In the genomic region with DNA sequence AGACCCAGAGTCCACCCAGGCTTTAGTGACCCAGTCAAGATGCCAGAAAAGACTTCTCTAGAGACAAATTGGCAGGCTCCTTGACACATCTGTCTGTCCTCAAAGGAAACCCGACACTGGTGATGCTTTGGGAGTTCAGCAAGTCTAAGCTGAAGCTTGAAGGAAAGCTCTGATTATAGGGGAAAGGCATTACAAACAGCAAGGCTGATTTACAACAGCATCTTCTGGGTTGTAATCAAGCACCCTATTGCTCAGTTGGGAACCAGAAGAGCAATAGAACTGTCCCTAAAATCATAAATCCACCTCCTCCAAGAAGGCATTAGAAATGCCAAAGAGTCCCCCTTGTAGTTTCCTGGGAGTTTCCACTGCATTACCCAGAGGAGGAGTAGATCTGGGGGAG, we compare ENCODE assay signal across 35 mouse cellular contexts. TPM values are rescaled to one million over a fixed set of nuclear protein-coding genes. Genes with fewer than 3 reads are reported as not detected.
DNase-seq lines count a peak whose midpoint lies in the region; ATAC-seq and TF ChIP-seq lines count a peak whose summit lies in the region.
"Had no signal": no experiment of that assay in that cellular context is flagged by ENCODE, and none has a peak within 500 bp of the region (broad histone marks: within the 10 kb centered on the region; RNA-seq: fewer than 3 reads in every experiment).

No protein-coding gene starts in this region.

- TF ChIP-seq CTCF in kidney, postnatal 0 days (IDR thresholded peaks at IDR 0.05; ENCODE audit: low read depth), result no peak

- H3K9me3 ChIP-seq in embryonic facial prominence, embryonic 15.5 days (replicated peaks), result no peaks in the 10 kb centered on the region
- H3K9me3 ChIP-seq in embryonic facial prominence, embryonic 10.5 days, result no peaks in the 10 kb centered on the region
- H3K9me3 ChIP-seq in heart, embryonic 12.5 days (replicated peaks), result no peaks in the 10 kb centered on the region
- H3K9me3 ChIP-seq in kidney, postnatal 0 days (replicated peaks; ENCODE audit: low read length), result no peaks in the 10 kb centered on the region
- H3K9me3 ChIP-seq: forebrain, embryonic 12.5 days; heart, embryonic 13.5 days; hindbrain, embryonic 10.5 days; hindbrain, embryonic 15.5 days; midbrain, embryonic 15.5 days; neural tube, embryonic 15.5 days; stomach, embryonic 15.5 days had no signal

- WGBS in embryonic facial prominence, embryonic 15.5 days, result 16% methylated on average over 1 of the region's 1 CpGs
- WGBS in embryonic facial prominence, embryonic 10.5 days, result 49% methylated on average over 1 of the region's 1 CpGs
- WGBS in heart, embryonic 12.5 days, result 16% methylated on average over 1 of the region's 1 CpGs
- 6% methylated on average over 1 of the region's 1 CpGs for whole genome bisulfite sequencing in kidney, postnatal 0 days

- H3K4me1 ChIP-seq in embryonic facial prominence, embryonic 15.5 days, result peaks cover 4% of the 10 kb centered on the region; the same call in 1 of the 2 replicates
- H3K4me1 ChIP-seq in embryonic facial prominence, embryonic 10.5 days, result peaks cover 7% of the 10 kb centered on the region; the same call in 1 of the 2 replicates
- H3K4me1 ChIP-seq in heart, embryonic 12.5 days (replicated peaks), result no peaks in the 10 kb centered on the region
- H3K4me1 ChIP-seq in kidney, postnatal 0 days (replicated peaks; ENCODE audit: insufficient read depth, low read length), result no peaks in the 10 kb centered on the region
- H3K4me1 ChIP-seq: forebrain, embryonic 12.5 days; heart, embryonic 13.5 days; hindbrain, embryonic 15.5 days; midbrain, embryonic 15.5 days; neural tube, embryonic 15.5 days; stomach, embryonic 15.5 days had no signal

- DNase-seq in embryonic facial prominence, embryonic 10.5 days (ENCODE audit: low spot score), result no peak
- DNase-seq in heart, adult 18-20 months, result peak; percentile 23 to 34
- DNase-seq in kidney, postnatal 0 days (ENCODE audit: low spot score), result peak; percentile 88
- DNase-seq in kidney, postnatal 10 days, result no peak
- DNase-seq in adipocyte (ENCODE audit: low spot score), result peak; percentile 62
- DNase-seq: adrenal gland, adult 8-10 months; cerebellum, adult 2 months; cerebellum, postnatal 14 days; forebrain, postnatal 0 days; heart, postnatal 10 days; kidney, adult 2 months; layer of hippocampus, postnatal 36 days; left cerebral cortex, postnatal 4 days; liver; lung, adult 2 months; lung, postnatal 10 days; retina, postnatal 1 day; right cerebral cortex, postnatal 14 days had no signal

- no peak overlapping the region for H3K4me3 ChIP-seq in embryonic facial prominence, embryonic 15.5 days (replicated peaks)
- no peak overlapping the region for H3K4me3 ChIP-seq in embryonic facial prominence, embryonic 10.5 days
- no peak overlapping the region for H3K4me3 ChIP-seq in heart, embryonic 12.5 days
- no peak overlapping the region for H3K4me3 ChIP-seq in kidney, postnatal 0 days (replicated peaks; ENCODE audit: low read depth, low read length)
- H3K4me3 ChIP-seq: forebrain, embryonic 12.5 days; heart, embryonic 13.5 days; hindbrain, embryonic 10.5 days; hindbrain, embryonic 15.5 days; midbrain, embryonic 15.5 days; neural tube, embryonic 15.5 days; stomach, embryonic 15.5 days had no signal

- ATAC-seq in embryonic facial prominence, embryonic 15.5 days (ENCODE audit: insufficient number of reproducible peaks, low FRiP score, low TSS enrichment, low read depth), result no peak
- ATAC-seq in heart, embryonic 12.5 days (ENCODE audit: insufficient number of reproducible peaks, low FRiP score), result no peak
- ATAC-seq in kidney, postnatal 0 days (replicated peaks; ENCODE audit: low FRiP score, low read depth), result peak; percentile 69
- no peak for ATAC-seq in CD4-positive, CD25-positive, alpha-beta regulatory T cell, adult 4 months
- ATAC-seq: forebrain, postnatal 0 days; midbrain, embryonic 15.5 days had no signal

- no peak overlapping the region for H3K4me2 ChIP-seq in embryonic facial prominence, embryonic 15.5 days (replicated peaks)
- H3K4me2 ChIP-seq in heart, embryonic 12.5 days, result no peak overlapping the region
- H3K4me2 ChIP-seq in kidney, postnatal 0 days (ENCODE audit: low read length), result no peak overlapping the region
- H3K4me2 ChIP-seq: forebrain, embryonic 12.5 days; heart, embryonic 13.5 days; hindbrain, embryonic 15.5 days; midbrain, embryonic 15.5 days; neural tube, embryonic 15.5 days; stomach, embryonic 15.5 days had no signal

- no peaks in the 10 kb centered on the region for H3K27me3 ChIP-seq in embryonic facial prominence, embryonic 15.5 days
- no peaks in the 10 kb centered on the region for H3K27me3 ChIP-seq in embryonic facial prominence, embryonic 10.5 days (replicated peaks; ENCODE audit: low read depth, poor library complexity, severe bottlenecking)
- H3K27me3 ChIP-seq in heart, embryonic 12.5 days (replicated peaks), result no peaks in the 10 kb centered on the region
- H3K27me3 ChIP-seq in kidney, postnatal 0 days (ENCODE audit: insufficient read depth, low read length), result no peaks in the 10 kb centered on the region
- H3K27me3 ChIP-seq: forebrain, embryonic 12.5 days; heart, embryonic 13.5 days; hindbrain, embryonic 15.5 days; midbrain, embryonic 15.5 days; neural tube, embryonic 15.5 days; stomach, embryonic 15.5 days had no signal

- H3K9ac ChIP-seq in embryonic facial prominence, embryonic 15.5 days, result no peak overlapping the region
- no peak overlapping the region for H3K9ac ChIP-seq in heart, embryonic 12.5 days
- no peak overlapping the region for H3K9ac ChIP-seq in kidney, postnatal 0 days (ENCODE audit: low read depth, low read length)
- H3K9ac ChIP-seq: forebrain, embryonic 12.5 days; forebrain, postnatal 0 days; heart, embryonic 13.5 days; hindbrain, embryonic 15.5 days; liver, embryonic 14.5 days; midbrain, embryonic 15.5 days; neural tube, embryonic 15.5 days; stomach, embryonic 15.5 days had no signal

- 0 out of 2 replicates have a peak overlapping the region, but pooled peaks have one; percentile 17 for H3K27ac ChIP-seq in embryonic facial prominence, embryonic 15.5 days (replicated peaks)
- H3K27ac ChIP-seq in embryonic facial prominence, embryonic 10.5 days (replicated peaks), result no peak overlapping the region
- H3K27ac ChIP-seq in heart, embryonic 12.5 days (ENCODE audit: poor library complexity, severe bottlenecking), result no peak overlapping the region
- no peak overlapping the region for H3K27ac ChIP-seq in kidney, postnatal 0 days
- H3K27ac ChIP-seq: forebrain, embryonic 12.5 days; heart, embryonic 13.5 days; hindbrain, embryonic 10.5 days; hindbrain, embryonic 15.5 days; liver, embryonic 14.5 days; macrophage; midbrain, embryonic 15.5 days; neural tube, embryonic 15.5 days; stomach, embryonic 15.5 days had no signal

- H3K36me3 ChIP-seq in embryonic facial prominence, embryonic 15.5 days, result no peaks in the 10 kb centered on the region
- no peaks in the 10 kb centered on the region for H3K36me3 ChIP-seq in embryonic facial prominence, embryonic 10.5 days (replicated peaks)
- no peaks in the 10 kb centered on the region for H3K36me3 ChIP-seq in heart, embryonic 12.5 days
- H3K36me3 ChIP-seq in kidney, postnatal 0 days (ENCODE audit: insufficient read depth, low read length), result no peaks in the 10 kb centered on the region
- H3K36me3 ChIP-seq: forebrain, embryonic 12.5 days; heart, embryonic 13.5 days; hindbrain, embryonic 10.5 days; hindbrain, embryonic 15.5 days; midbrain, embryonic 15.5 days; neural tube, embryonic 15.5 days; stomach, embryonic 15.5 days had no signal

RNA-seq across cellular contexts. Expression of a gene that starts 9.7 kb away (rescaled TPM):
- polyA plus RNA-seq in embryonic facial prominence, embryonic 15.5 days (2015; fragmentation: Nextera tagmentation; extraction: Ambion mirVana), result 30.5 and 31.6 TPM in 2 replicates
- polyA plus RNA-seq in embryonic facial prominence, embryonic 10.5 days (2016; fragmentation: Nextera tagmentation; extraction: Ambion mirVana), result not detected in 2 replicates
- 10 to 100 TPM; 31.3 to 42.9 TPM for total RNA-seq in heart, adult 18-20 months (2021)
- polyA plus RNA-seq in heart, embryonic 12.5 days (2016; fragmentation: Nextera tagmentation; extraction: Ambion mirVana), result 1.4 and 1.6 TPM in 2 replicates
- polyA plus RNA-seq in kidney, postnatal 0 days (2015; fragmentation: Nextera tagmentation; extraction: Ambion mirVana), result 147 and 160 TPM in 2 replicates
- polyA plus RNA-seq in CD4-positive, CD25-positive, alpha-beta regulatory T cell, adult 4 months (2017; shearing (Covaris generic)), result 1 to 10 TPM; 2.9 to 4.3 TPM
- total RNA-seq: megakaryocyte-erythroid progenitor cell, adult 5-6 weeks had no signal
- polyA plus RNA-seq: macrophage had no signal

RNA-seq across cellular contexts. Expression of a gene that starts 42.6 kb away (rescaled TPM):
- 0.40 TPM in 1 of 2 replicates, not detected in the other for polyA plus RNA-seq in embryonic facial prominence, embryonic 15.5 days (2015; fragmentation: Nextera tagmentation; extraction: Ambion mirVana)
- polyA plus RNA-seq in embryonic facial prominence, embryonic 10.5 days (2016; fragmentation: Nextera tagmentation; extraction: Ambion mirVana), result not detected in 2 replicates
- not detected for total RNA-seq in heart, adult 18-20 months (2021)
- polyA plus RNA-seq in heart, embryonic 12.5 days (2016; fragmentation: Nextera tagmentation; extraction: Ambion mirVana), result not detected in 2 replicates
- 0.83 and 0.91 TPM in 2 replicates for polyA plus RNA-seq in kidney, postnatal 0 days (2015; fragmentation: Nextera tagmentation; extraction: Ambion mirVana)
- polyA plus RNA-seq in CD4-positive, CD25-positive, alpha-beta regulatory T cell, adult 4 months (2017; shearing (Covaris generic)), result not detected
- total RNA-seq: adrenal gland, adult 8-10 months; adrenal gland, postnatal 4 days; forebrain, postnatal 0 days; heart, postnatal 10 days; layer of hippocampus, postnatal 36 days; left cerebral cortex, postnatal 4 days; megakaryocyte-erythroid progenitor cell, adult 5-6 weeks had no signal
- polyA plus RNA-seq: cerebellum, adult 2 months; cortical plate, adult 2 months; forebrain, embryonic 12.5 days; forebrain, postnatal 0 days; heart, embryonic 13.5 days; hindbrain, embryonic 10.5 days; hindbrain, embryonic 15.5 days; liver, embryonic 14.5 days; macrophage; midbrain, embryonic 15.5 days had no signal

RNA-seq across cellular contexts. Expression of a gene that starts 52.9 kb away (rescaled TPM):
- polyA plus RNA-seq in embryonic facial prominence, embryonic 15.5 days (2015; fragmentation: Nextera tagmentation; extraction: Ambion mirVana), result 8.1 and 8.7 TPM in 2 replicates
- polyA plus RNA-seq in embryonic facial prominence, embryonic 10.5 days (2016; fragmentation: Nextera tagmentation; extraction: Ambion mirVana), result not detected in 2 replicates
- under 1 TPM; 0.45 to 0.93 TPM for total RNA-seq in heart, adult 18-20 months (2021)
- polyA plus RNA-seq in heart, embryonic 12.5 days (2016; fragmentation: Nextera tagmentation; extraction: Ambion mirVana), result not detected in 2 replicates
- polyA plus RNA-seq in kidney, postnatal 0 days (2015; fragmentation: Nextera tagmentation; extraction: Ambion mirVana), result 0.55 and 0.88 TPM in 2 replicates
- not detected for polyA plus RNA-seq in CD4-positive, CD25-positive, alpha-beta regulatory T cell, adult 4 months (2017; shearing (Covaris generic))
- total RNA-seq: megakaryocyte-erythroid progenitor cell, adult 5-6 weeks had no signal
- polyA plus RNA-seq: cerebellum, adult 2 months; forebrain, embryonic 12.5 days; intestine, embryonic 14.5 days; large intestine, adult 2 months; macrophage had no signal

Comparison
In these comparisons a context has a peak if more than half of its experiments do, and no peak if none do; other contexts are left out.
1. DNase-seq: peak in heart, adult 18-20 months (2 of 2), kidney, postnatal 0 days (single experiment) and adipocyte (single experiment); none in embryonic facial prominence, embryonic 10.5 days (single experiment) and kidney, postnatal 10 days (single experiment).